Mouse (Mus musculus) intestine, embryonic 16.5 days (tissue): ENCODE data around the gene Depdc5. TPM values are rescaled to one million over a fixed set of nuclear protein-coding genes. Genes with fewer than 3 reads are reported as not detected.
"Not testable (repeated sequence)": the region's sequence is repeated elsewhere in the genome, so short reads cannot be mapped to it uniquely, and the experiment has no call there.

Source experiments
- ATAC-seq: fragments of 200-750 bp; cut with Nextera tagmentation; 2 replicates; pipeline ENCODE4 v1.8.0; 2017; ENCODE audit warnings: moderate TSS enrichment, moderate library complexity
- H3K27ac ChIP-seq: fragments of 300-500 bp; sonication (generic); 2 replicates; pipeline ENCODE4 v1.5.1; 2014; ENCODE audit warnings: mild to moderate bottlenecking, low read length
- H3K27me3 ChIP-seq: fragments of 300-500 bp; sonication (generic); replicated peaks from 2 replicates; pipeline ENCODE4 v1.6.1; 2014; ENCODE audit warnings: low read length, control low read depth, mixed read lengths; ENCODE audit not compliant: control insufficient read depth, insufficient read depth
- H3K36me3 ChIP-seq: fragments of 300-500 bp; sonication (generic); 2 replicates; pipeline ENCODE4 v1.6.1; 2014; ENCODE audit warnings: low read length, control low read depth; ENCODE audit not compliant: control insufficient read depth, insufficient read depth
- H3K4me1 ChIP-seq: fragments of 300-500 bp; sonication (generic); 2 replicates; pipeline ENCODE4 v1.6.1; 2014; ENCODE audit warnings: low read length, control low read depth, mixed read lengths; ENCODE audit not compliant: control insufficient read depth, insufficient read depth
- H3K4me2 ChIP-seq: fragments of 300-500 bp; sonication (generic); 2 replicates; pipeline ENCODE4 v1.6.1; 2014; ENCODE audit warnings: low read depth, low read length, control low read depth
- H3K4me3 ChIP-seq: fragments of 300-500 bp; sonication (generic); 2 replicates; pipeline ENCODE4 v1.5.1; 2014; ENCODE audit warnings: mild to moderate bottlenecking, low read length
- H3K9ac ChIP-seq: fragments of 300-500 bp; sonication (generic); 2 replicates; pipeline ENCODE4 v1.6.1; 2014; ENCODE audit warnings: low read depth, low read length
- H3K9me3 ChIP-seq: fragments of 300-500 bp; sonication (generic); 2 replicates; pipeline ENCODE4 v1.6.1; 2016; ENCODE audit warnings: low read length, control low read depth; ENCODE audit not compliant: control insufficient read depth
- WGBS: fragments of 180-500 bp; shearing (Covaris S2); extraction: QIAGEN DNeasy Blood & Tissue Kit; methylation state at CpG from one replicate; pipeline ENCODE4 v1.1.7; 2014; 5-methylcytosine and 5-hydroxymethylcytosine counted together
- polyA plus RNA-seq: library from polyadenylated mRNA; unstranded; fragments of >200 nt; fragmentation: Nextera tagmentation; extraction: Ambion mirVana; gene quantifications from 2 replicates; pipeline ENCODE4 v1.2.1, GENCODE M21; 2015

Depdc5 gene
- polyA plus RNA-seq, 1 experiment from 2014 or later = 14.6 TPM

GRCm38 (mm10) chr5:33030425-33031175, 167.1 kb downstream of the Depdc5 start:
- H3K4me3 ChIP-seq = no peak overlapping the region
- no peak overlapping the region for H3K27ac ChIP-seq
- ATAC-seq = no peak
- no peaks in the 10 kb centered on the region for H3K36me3 ChIP-seq
- no peaks in the 10 kb centered on the region for H3K27me3 ChIP-seq
- H3K4me2 ChIP-seq = no peak overlapping the region
- WGBS = 66% methylated on average over 4 of the region's 4 CpGs
- no peak overlapping the region for H3K9ac ChIP-seq
- 0 out of 2 replicates have a peak, but pooled peaks cover 4% of the 10 kb centered on the region for H3K4me1 ChIP-seq
- no peaks in the 10 kb centered on the region for H3K9me3 ChIP-seq

DNA sequence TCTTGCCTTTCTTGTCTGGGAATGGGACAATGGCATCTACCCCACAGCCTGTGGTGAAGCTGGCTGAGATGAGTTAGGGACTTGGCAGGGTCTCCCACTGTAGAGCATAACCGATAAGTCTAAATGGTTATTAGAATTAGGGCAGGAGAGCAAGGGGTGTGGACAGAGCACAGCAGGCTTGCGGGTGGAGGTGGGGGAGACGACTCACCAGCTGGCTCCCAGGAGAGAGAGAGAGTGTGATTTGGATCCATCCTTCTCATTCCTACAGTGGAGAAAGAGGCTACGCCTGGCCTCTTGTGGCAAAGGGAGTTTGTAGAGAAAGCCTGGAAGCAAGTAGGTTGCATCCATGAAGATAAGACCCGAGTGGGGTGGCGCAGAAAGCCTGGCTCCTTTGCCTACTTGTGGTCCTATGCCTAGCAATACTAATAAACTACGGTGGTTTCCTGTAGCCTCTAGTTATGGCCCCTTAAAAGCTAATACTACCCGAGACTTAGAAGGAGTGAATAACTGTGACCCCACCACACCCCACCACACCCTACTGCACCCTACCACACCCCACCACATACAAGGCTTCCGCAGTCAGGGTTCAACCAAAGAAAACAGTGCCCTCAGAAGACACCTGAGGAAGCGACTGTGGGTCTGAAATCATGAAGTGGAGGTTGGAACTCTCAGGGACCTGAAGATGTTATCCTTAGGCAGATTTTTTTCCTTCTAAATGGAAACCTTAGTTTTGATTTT, 168.7 kb downstream of the Depdc5 start:
- WGBS = 71% methylated on average over 10 of the region's 10 CpGs
- ATAC-seq = no peak

GRCm38 (mm10) chr5:33033121-33033520, 169.6 kb downstream of the Depdc5 start:
- no peak overlapping the region for H3K4me2 ChIP-seq
- no peaks in the 10 kb centered on the region for H3K27me3 ChIP-seq
- H3K36me3 ChIP-seq = no peaks in the 10 kb centered on the region
- H3K27ac ChIP-seq = no peak overlapping the region
- no peak overlapping the region for H3K4me3 ChIP-seq
- no peak overlapping the region for H3K9ac ChIP-seq
- no peaks in the 10 kb centered on the region for H3K9me3 ChIP-seq
- peak; percentile 82 for ATAC-seq
- under 1% methylated on average over 4 of the region's 4 CpGs for WGBS
- H3K4me1 ChIP-seq = 0 out of 2 replicates have a peak, but pooled peaks cover 4% of the 10 kb centered on the region

More for the DNA sequence above, 168.7 kb downstream of the Depdc5 start:
- Histone ChIP-seq H3K4me2 (no peak overlapping the region), H3K36me3 (no peaks in the 10 kb centered on the region), H3K27ac (no peak overlapping the region), H3K27me3 (no peaks in the 10 kb centered on the region), H3K9ac (no peak overlapping the region), H3K4me1 (0 out of 2 replicates have a peak, but pooled peaks cover 4% of the 10 kb centered on the region), H3K9me3 (no peaks in the 10 kb centered on the region), H3K4me3 (no peak overlapping the region)

GRCm38 (mm10) chr5:33033633-33034032, 170.1 kb downstream of the Depdc5 start:
- H3K27ac ChIP-seq, H3K4me3 ChIP-seq, H3K9me3 ChIP-seq, H3K4me2 ChIP-seq, H3K9ac ChIP-seq, H3K36me3 ChIP-seq, H3K27me3 ChIP-seq, H3K4me1 ChIP-seq: not testable (repeated sequence)
- peak; percentile 28 for ATAC-seq
- WGBS = 44% methylated on average over 8 of the region's 8 CpGs

DNA sequence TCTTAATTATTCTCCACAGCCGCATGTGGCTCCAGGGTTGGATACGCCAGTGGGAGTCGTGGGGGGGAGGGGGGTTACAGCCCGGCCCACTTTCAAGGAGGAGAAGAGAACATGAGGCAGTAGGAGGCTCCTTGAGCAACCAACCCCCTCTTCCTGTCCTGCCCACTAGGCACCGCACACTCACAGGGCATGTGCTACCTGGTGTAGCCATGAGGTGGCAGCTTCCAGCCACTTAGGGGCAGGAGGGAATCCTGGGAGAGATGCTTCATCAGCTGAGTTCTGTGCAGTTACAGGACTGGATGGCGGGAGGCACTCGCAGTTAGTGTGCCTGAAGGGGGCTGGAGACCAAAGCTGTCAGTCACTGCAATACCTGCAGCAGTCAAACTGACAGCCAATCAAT, 170.6 kb downstream of the Depdc5 start:
- no peak overlapping the region for H3K9ac ChIP-seq
- WGBS = 22% methylated on average over 7 of the region's 7 CpGs
- 0 out of 2 replicates have a peak, but pooled peaks have one; percentile 22 for ATAC-seq

DNA sequence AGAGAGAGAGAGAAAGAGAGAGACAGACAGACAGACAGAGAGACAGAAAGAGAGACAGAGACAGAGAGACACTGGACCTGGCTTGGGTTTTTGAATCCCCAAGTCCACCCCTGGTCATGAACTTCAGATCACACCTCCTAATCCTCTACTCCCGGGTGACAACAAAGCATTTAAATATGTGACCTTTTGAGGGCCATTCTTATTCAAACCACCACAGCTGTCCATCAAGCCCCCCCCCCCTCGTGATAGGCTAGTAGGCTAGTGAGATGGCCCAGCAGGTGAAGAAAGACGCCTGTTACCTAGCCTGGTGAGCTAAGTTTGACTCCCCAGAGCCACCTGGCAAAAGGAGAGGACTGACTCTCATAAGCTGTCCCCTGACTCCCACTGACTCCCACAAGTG, 171.4 kb downstream of the Depdc5 start:
- Histone ChIP-seq H3K4me1 (peaks cover 6% of the 10 kb centered on the region; the same call in 1 of the 2 replicates), H3K4me2 (no peak overlapping the region), H3K27me3 (no peaks in the 10 kb centered on the region), H3K27ac (no peak overlapping the region), H3K9ac (no peak overlapping the region), H3K9me3 (no peaks in the 10 kb centered on the region), H3K36me3 (no peaks in the 10 kb centered on the region), H3K4me3 (no peak overlapping the region)
- no peak for ATAC-seq
- WGBS = 44% methylated on average over 3 of the region's 3 CpGs

More for the DNA sequence above, 170.6 kb downstream of the Depdc5 start:
- Histone ChIP-seq H3K4me1 (0 out of 2 replicates have a peak, but pooled peaks cover 4% of the 10 kb centered on the region), H3K36me3 (no peaks in the 10 kb centered on the region), H3K9me3 (no peaks in the 10 kb centered on the region), H3K27ac (no peak overlapping the region), H3K4me2 (no peak overlapping the region), H3K27me3 (no peaks in the 10 kb centered on the region), H3K4me3 (no peak overlapping the region)

GRCm38 (mm10) chr5:33038656-33039509, 175.4 kb downstream of the Depdc5 start:
- Histone ChIP-seq H3K27ac (no peak overlapping the region), H3K4me2 (peak overlapping the region; percentile 57; the same call in 1 of the 2 replicates)
- ATAC-seq = no peak

DNA sequence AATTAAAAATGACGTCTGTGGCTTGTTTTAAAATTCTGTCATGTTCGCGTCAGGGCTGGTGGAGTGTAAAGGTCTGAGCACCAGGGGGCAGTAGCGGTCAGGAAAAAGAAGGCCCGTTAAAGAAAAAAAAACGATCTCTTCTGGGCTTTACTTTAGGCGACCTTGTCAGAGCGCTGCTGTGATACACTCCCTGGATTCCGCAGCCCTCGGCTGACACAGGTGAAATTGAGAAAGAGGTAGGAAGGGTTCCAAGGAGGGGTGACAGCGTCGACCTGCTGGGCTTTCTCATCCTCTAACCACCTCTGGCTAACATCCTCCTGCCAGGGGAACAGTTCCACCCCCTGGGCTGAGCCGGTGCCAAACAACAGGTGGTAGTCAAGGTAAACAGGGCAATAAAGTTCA, 176.0 kb downstream of the Depdc5 start:
- 4% methylated on average over 13 of the region's 13 CpGs for WGBS
- peak overlapping the region; percentile 57 for H3K4me2 ChIP-seq
- H3K36me3 ChIP-seq = no peaks in the 10 kb centered on the region
- peak overlapping the region; percentile 55; the same call in 1 of the 2 replicates for H3K9ac ChIP-seq
- H3K4me3 ChIP-seq = no peak overlapping the region; the same call in 1 of the 2 replicates
- peak; percentile 48 for ATAC-seq
- no peaks in the 10 kb centered on the region for H3K27me3 ChIP-seq
- peaks cover 2% of the 10 kb centered on the region; the same call in 1 of the 2 replicates for H3K4me1 ChIP-seq
- H3K9me3 ChIP-seq = no peaks in the 10 kb centered on the region
- H3K27ac ChIP-seq = no peak overlapping the region

More at GRCm38 (mm10) chr5:33038656-33039509, 175.4 kb downstream of the Depdc5 start:
- 44% methylated on average over 13 of the region's 13 CpGs for WGBS
- no peaks in the 10 kb centered on the region for H3K9me3 ChIP-seq
- no peak overlapping the region for H3K9ac ChIP-seq
- H3K27me3 ChIP-seq = no peaks in the 10 kb centered on the region
- no peak overlapping the region; the same call in 1 of the 2 replicates for H3K4me3 ChIP-seq
- H3K36me3 ChIP-seq = no peaks in the 10 kb centered on the region
- peaks cover 2% of the 10 kb centered on the region; the same call in 1 of the 2 replicates for H3K4me1 ChIP-seq
